Mouse (Mus musculus) brain, embryonic 14.5 days (tissue): Measurements from ENCODE around the gene Gm49333.

Source experiments
- CTCF ChIP-seq: fragments of 200-500 bp; IDR thresholded peaks from 2 replicates; pipeline ENCODE4 v1.5.1; 2012; ENCODE audit warnings: inconsistent platforms, mild to moderate bottlenecking, moderate library complexity, borderline replicate concordance; ENCODE audit not compliant: insufficient read depth, insufficient read length; ENCODE audit errors: extremely low read depth
- POLR2A ChIP-seq: fragments of 200-500 bp; IDR thresholded peaks from 2 replicates; pipeline ENCODE4 v1.6.1; 2012; ENCODE audit warnings: mild to moderate bottlenecking, inconsistent platforms, borderline replicate concordance; ENCODE audit not compliant: poor library complexity, insufficient read depth, insufficient read length, severe bottlenecking; ENCODE audit errors: extremely low read depth

GRCm38 (mm10) chr16:20643911-20644310, 32.5 kb downstream of the Gm49333 start:
- TF ChIP-seq POLR2A: no peak
- TF ChIP-seq CTCF: no peak
